Mouse (Mus musculus) MEL (cell line): ENCODE measurements around the gene Vmn1r85. TPM values are rescaled to one million over a fixed set of nuclear protein-coding genes. Genes with fewer than 3 reads are reported as not detected.
A peak's percentile ranks its signal among the peaks of the same experiment; 100 is the strongest.

Source experiments
- DNase-seq: peaks from one replicate; pipeline ENCODE4 v3.0.0; 2011; ENCODE audit warnings: low read depth, low spot score
- H3K27ac ChIP-seq: 2 replicates; pipeline ENCODE4 v1.5.1; 2012; ENCODE audit warnings: low read depth, mild to moderate bottlenecking, control low read depth, low read length, moderate library complexity; ENCODE audit not compliant: control insufficient read depth
- H3K27me3 ChIP-seq, 2 experiments: fragments of 150-350 bp in 1 of 2; sonication (generic) in 1 of 2; 2 replicates each; pipeline ENCODE4 v1.6.1; 2012; ENCODE audit warnings: low read length in 2 of 2, mild to moderate bottlenecking in 2 of 2, improper control_type of control experiment in 1 of 2, moderate library complexity in 1 of 2; ENCODE audit not compliant: insufficient read depth in 2 of 2, control insufficient read depth in 1 of 2
- H3K36me3 ChIP-seq, 2 experiments: 2 replicates each; pipeline ENCODE4 v1.6.1; 2012 to 2014; ENCODE audit warnings: low read length in 2 of 2, improper control_type of control experiment in 1 of 2, inconsistent platforms in 1 of 2, mild to moderate bottlenecking in 1 of 2; ENCODE audit not compliant: insufficient read depth in 2 of 2, control insufficient read depth in 1 of 2
- H3K4me1 ChIP-seq, 2 experiments: fragments of 150-350 bp in 1 of 2; sonication (generic) in 1 of 2; 2 replicates each; pipeline ENCODE4 v1.6.1; 2012; ENCODE audit warnings: low read length in 2 of 2, improper control_type of control experiment in 1 of 2, mild to moderate bottlenecking in 1 of 2; ENCODE audit not compliant: insufficient read depth in 2 of 2, control insufficient read depth in 1 of 2
- H3K4me3 ChIP-seq, 2 experiments: fragments of 150-350 bp in 1 of 2; sonication (generic) in 1 of 2; 2 replicates each; pipeline ENCODE4 v1.5.1; 2012; ENCODE audit warnings: low read depth in 2 of 2, low read length in 2 of 2, mild to moderate bottlenecking in 2 of 2, moderate library complexity in 2 of 2, control low read depth in 1 of 2, improper control_type of control experiment in 1 of 2; ENCODE audit not compliant: control insufficient read depth in 1 of 2, insufficient read depth in 1 of 2
- H3K79me2 ChIP-seq: 2 replicates; pipeline ENCODE4 v1.6.1; 2012; ENCODE audit warnings: mild to moderate bottlenecking, low read length, moderate library complexity; ENCODE audit not compliant: control insufficient read depth, poor library complexity, insufficient read depth
- H3K9ac ChIP-seq: 2 replicates; pipeline ENCODE4 v1.6.1; 2012; ENCODE audit warnings: low read depth, mild to moderate bottlenecking, control low read depth, low read length, moderate library complexity; ENCODE audit not compliant: control insufficient read depth, poor library complexity, severe bottlenecking
- H3K9me3 ChIP-seq: fragments of 150-350 bp; sonication (generic); replicated peaks from 2 replicates; pipeline ENCODE4 v1.6.1; 2012; ENCODE audit warnings: mild to moderate bottlenecking, low read length, improper control_type of control experiment, moderate library complexity; ENCODE audit not compliant: insufficient read depth
- BHLHE40 ChIP-seq: IDR thresholded peaks from 2 replicates; pipeline ENCODE4 v1.6.1; 2012; ENCODE audit warnings: low read depth, mild to moderate bottlenecking, inconsistent platforms, low read length, improper control_type of control experiment, borderline replicate concordance
- CHD2 ChIP-seq: IDR thresholded peaks from 2 replicates; pipeline ENCODE4 v1.6.1; 2011; ENCODE audit warnings: low read length, improper control_type of control experiment
- ELF1 ChIP-seq: IDR thresholded peaks from 2 replicates; pipeline ENCODE4 v1.6.1; 2014; ENCODE audit warnings: low read depth, mild to moderate bottlenecking, inconsistent platforms, low read length, improper control_type of control experiment, moderate library complexity
- ETS1 ChIP-seq: IDR thresholded peaks from 2 replicates; pipeline ENCODE4 v1.6.1; 2012; ENCODE audit warnings: low read depth, mild to moderate bottlenecking, inconsistent platforms, low read length, improper control_type of control experiment, moderate library complexity
- GABPA ChIP-seq: IDR thresholded peaks from 2 replicates; pipeline ENCODE4 v1.6.1; 2012; ENCODE audit warnings: low read depth, mild to moderate bottlenecking, inconsistent platforms, low read length, improper control_type of control experiment, moderate library complexity
- GATA1 ChIP-seq: IDR thresholded peaks from 2 replicates; pipeline ENCODE4 v1.6.1; 2011; ENCODE audit warnings: low read depth, low read length, improper control_type of control experiment
- HCFC1 ChIP-seq: IDR thresholded peaks from 2 replicates; pipeline ENCODE4 v1.6.1; 2012; ENCODE audit warnings: low read depth, mild to moderate bottlenecking, inconsistent platforms, low read length, improper control_type of control experiment, moderate library complexity
- JUND ChIP-seq: IDR thresholded peaks from 2 replicates; pipeline ENCODE4 v1.6.1; 2011; ENCODE audit warnings: low read depth, mild to moderate bottlenecking, improper control_type of control experiment, low read length
- KAT2A ChIP-seq: conservative IDR thresholded peaks from 2 replicates; pipeline ENCODE4 v1.6.1; 2012; ENCODE audit warnings: low read depth, low read length, improper control_type of control experiment, inconsistent platforms
- MAX ChIP-seq: IDR thresholded peaks from 2 replicates; pipeline ENCODE4 v1.6.1; 2011; ENCODE audit warnings: low read length, improper control_type of control experiment
- MAZ ChIP-seq: IDR thresholded peaks from 2 replicates; pipeline ENCODE4 v1.6.1; 2012; ENCODE audit warnings: low read depth, mild to moderate bottlenecking, inconsistent platforms, low read length, improper control_type of control experiment
- MEF2A ChIP-seq: IDR thresholded peaks from 2 replicates; pipeline ENCODE4 v1.6.1; 2014; ENCODE audit warnings: low read depth, mild to moderate bottlenecking, inconsistent platforms, low read length, improper control_type of control experiment; ENCODE audit not compliant: poor library complexity, insufficient replicate concordance, severe bottlenecking; ENCODE audit errors: extremely low read depth
- MXI1 ChIP-seq: IDR thresholded peaks from 2 replicates; pipeline ENCODE4 v1.6.1; 2011; ENCODE audit warnings: mild to moderate bottlenecking, low read depth, low read length, improper control_type of control experiment
- MYB ChIP-seq: IDR thresholded peaks from 2 replicates; pipeline ENCODE4 v1.6.1; 2011; ENCODE audit warnings: mild to moderate bottlenecking, low read depth, low read length, improper control_type of control experiment
- MYC ChIP-seq: IDR thresholded peaks from 2 replicates; pipeline ENCODE4 v1.6.1; 2011; ENCODE audit warnings: low read depth, mild to moderate bottlenecking, low read length, improper control_type of control experiment, moderate library complexity
- NELFE ChIP-seq: IDR thresholded peaks from 2 replicates; pipeline ENCODE4 v1.6.1; 2011; ENCODE audit warnings: low read depth, low read length, improper control_type of control experiment
- NRF1 ChIP-seq: IDR thresholded peaks from 2 replicates; pipeline ENCODE4 v1.6.1; 2014; ENCODE audit warnings: low read depth, mild to moderate bottlenecking, inconsistent platforms, low read length, improper control_type of control experiment, moderate library complexity; ENCODE audit not compliant: poor library complexity, insufficient read depth, severe bottlenecking
- POLR2A ChIP-seq, 2 experiments: IDR thresholded peaks; 2 replicates each; pipeline ENCODE4 v1.6.1; 2011 to 2012; ENCODE audit warnings: low read length in 2 of 2, mild to moderate bottlenecking in 2 of 2, control low read depth in 1 of 2, improper control_type of control experiment in 1 of 2, low read depth in 1 of 2, moderate library complexity in 1 of 2; ENCODE audit not compliant: control insufficient read depth in 1 of 2, insufficient read depth in 1 of 2, poor library complexity in 1 of 2
- POLR2AphosphoS2 ChIP-seq: IDR thresholded peaks from 2 replicates; pipeline ENCODE4 v1.6.1; 2011; ENCODE audit warnings: low read length, improper control_type of control experiment
- SIN3A ChIP-seq: IDR thresholded peaks from 2 replicates; pipeline ENCODE4 v1.6.1; 2012; ENCODE audit warnings: low read length, improper control_type of control experiment, inconsistent platforms
- SMC3 ChIP-seq: IDR thresholded peaks from 2 replicates; pipeline ENCODE4 v1.6.1; 2011; ENCODE audit warnings: low read depth, low read length, improper control_type of control experiment
- TBP ChIP-seq: IDR thresholded peaks from 2 replicates; pipeline ENCODE4 v1.8.0; 2011; ENCODE audit warnings: low read depth, low read length, improper control_type of control experiment
- TCF12 ChIP-seq: IDR thresholded peaks from 2 replicates; pipeline ENCODE4 v1.6.1; 2014; ENCODE audit warnings: low read depth, mild to moderate bottlenecking, inconsistent platforms, low read length, improper control_type of control experiment, moderate library complexity
- UBTF ChIP-seq: IDR thresholded peaks from 2 replicates; pipeline ENCODE4 v1.6.1; 2012; ENCODE audit warnings: low read depth, mild to moderate bottlenecking, inconsistent platforms, low read length, improper control_type of control experiment, moderate library complexity, borderline replicate concordance; ENCODE audit not compliant: insufficient read depth
- USF1 ChIP-seq: IDR thresholded peaks from 2 replicates; pipeline ENCODE4 v1.6.1; 2014; ENCODE audit warnings: low read depth, mild to moderate bottlenecking, inconsistent platforms, low read length, improper control_type of control experiment, moderate library complexity
- USF2 ChIP-seq, 2 experiments: IDR thresholded peaks; 2 replicates each; pipeline ENCODE4 v1.6.1; 2011 to 2012; ENCODE audit warnings: improper control_type of control experiment in 2 of 2, low read length in 2 of 2, borderline replicate concordance in 1 of 2, inconsistent platforms in 1 of 2, low read depth in 1 of 2, mild to moderate bottlenecking in 1 of 2; ENCODE audit not compliant: insufficient read depth in 1 of 2
- ZC3H11A ChIP-seq: IDR thresholded peaks from 2 replicates; pipeline ENCODE4 v1.6.1; 2012; ENCODE audit warnings: low read depth, mild to moderate bottlenecking, inconsistent platforms, low read length, improper control_type of control experiment
- ZKSCAN1 ChIP-seq: IDR thresholded peaks from 2 replicates; pipeline ENCODE4 v1.6.1; 2012; ENCODE audit warnings: low read depth, mild to moderate bottlenecking, inconsistent platforms, low read length, improper control_type of control experiment, moderate library complexity
- ZMIZ1 ChIP-seq: IDR thresholded peaks from 2 replicates; pipeline ENCODE4 v1.6.1; 2012; ENCODE audit warnings: low read depth, mild to moderate bottlenecking, inconsistent platforms, low read length, improper control_type of control experiment, moderate library complexity
- ZNF384 ChIP-seq: IDR thresholded peaks from 2 replicates; pipeline ENCODE4 v1.6.1; 2012; ENCODE audit warnings: low read depth, mild to moderate bottlenecking, inconsistent platforms, low read length, improper control_type of control experiment
- polyA plus RNA-seq, 2 experiments: library from polyadenylated mRNA; stranded (reverse) in 1 of 2; unstranded in 1 of 2; fragments of >175 nt in 1 of 2; fragments of >200 nt in 1 of 2; gene quantifications; 2 replicates each; pipeline versions ENCODE4 v1.2.1 to v1.2.4; 2012; ENCODE audit warnings: low replicate concordance in 2 of 2, low read depth in 1 of 2; ENCODE audit not compliant: insufficient read length in 2 of 2, insufficient read depth in 1 of 2, missing spikeins in 1 of 2
- total RNA-seq: library from RNA; depleted of rRNA; stranded (reverse); fragments of 300-350 nt; gene quantifications from 2 replicates; pipeline ENCODE4 v1.2.3, GENCODE M21; 2012

Vmn1r85 gene
- total and polyA plus RNA-seq, 3 experiments, result not detected

GRCm38 (mm10) chr7:13037901-13038555 lies 56.9 kb downstream of the Vmn1r85 start, which contains the start of gene Ube2m:
Gene Ube2m, minus strand, starts transcription at chr7:13038275.
- peaks cover 5 to 24% of the 10 kb centered on the region in 2 experiments; a peak in 3 of 4 replicates for H3K4me1 ChIP-seq

GRCm38 (mm10) chr7:13037366-13037765 lies 57.6 kb downstream of the Vmn1r85 start:
- peaks cover 5 to 28% of the 10 kb centered on the region in 2 experiments; a peak in 3 of 4 replicates for H3K4me1 ChIP-seq

More at GRCm38 (mm10) chr7:13037901-13038555, 56.9 kb downstream of the Vmn1r85 start, which contains the start of gene Ube2m:
- peak within 1 kb of the TSS; percentile 98 for H3K27ac ChIP-seq
- TF ChIP-seq UBTF, result 0 out of 2 replicates have a peak, but pooled peaks have one; percentile 30
- no peak for TF ChIP-seq JUND
- TF ChIP-seq USF1, result no peak
- TF ChIP-seq NELFE, result peak; percentile 90
- no peak for TF ChIP-seq BHLHE40
- peak; percentile 80 for TF ChIP-seq ZMIZ1
- no peak for TF ChIP-seq ZKSCAN1
- TF ChIP-seq GABPA, result no peak
- TF ChIP-seq ZC3H11A, result no peak
- TF ChIP-seq SMC3, result no peak
- TF ChIP-seq SIN3A, result peak; percentile 75
- TF ChIP-seq ETS1, result peak; percentile 34; the same call in 1 of the 2 replicates
- TF ChIP-seq MAX, result peak; percentile 67; the same call in 1 of the 2 replicates
- peak; percentile 58 for TF ChIP-seq TBP
- peak; percentile 40 for TF ChIP-seq TCF12
- TF ChIP-seq MAZ, result peak; percentile 73; the same call in 1 of the 2 replicates
- peak; percentile 88 for TF ChIP-seq ELF1
- peak; percentile 97 for TF ChIP-seq NRF1
- peak; percentile 60 for TF ChIP-seq KAT2A
- TF ChIP-seq ZNF384, result no peak
- no peak for TF ChIP-seq USF2 (IDR thresholded peaks at IDR 0.05; ENCODE audit: borderline replicate concordance in 1 of 2, insufficient read depth in 1 of 2, low read depth in 1 of 2, low read length in 2 of 2)
- TF ChIP-seq MYC, result 0 out of 2 replicates have a peak, but pooled peaks have one; percentile 20
- TF ChIP-seq HCFC1, result peak; percentile 77
- no peak for TF ChIP-seq CHD2
- TF ChIP-seq POLR2A (IDR thresholded peaks at IDR 0.05; ENCODE audit: control insufficient read depth in 1 of 2, insufficient read depth in 1 of 2, low read depth in 1 of 2, low read length in 2 of 2, poor library complexity in 1 of 2), result peak; percentile 88 to 93
- TF ChIP-seq GATA1, result no peak
- no peak for TF ChIP-seq MYB
- TF ChIP-seq POLR2AphosphoS2, result peak; percentile 88
- peak; percentile 70; the same call in 1 of the 2 replicates for TF ChIP-seq MXI1
- TF ChIP-seq MEF2A, result no peak
- TF ChIP-seq, all 39 proteins: peak for 17
- H3K9me3 ChIP-seq, result no peaks in the 10 kb centered on the region
- H3K36me3 ChIP-seq, result peaks cover 0 to 14% of the 10 kb centered on the region in 2 experiments; a peak in 2 of 4 replicates
- no peaks in the 10 kb centered on the region for H3K27me3 ChIP-seq
- peak within 1 kb of the TSS; percentile 98 for H3K9ac ChIP-seq
- H3K4me3 ChIP-seq, result peak within 1 kb of the TSS; percentile 95 to 97
- H3K79me2 ChIP-seq, result peaks cover 25% of the 10 kb centered on the region
- peak; percentile 98 for DNase-seq

More at GRCm38 (mm10) chr7:13037366-13037765, 57.6 kb downstream of the Vmn1r85 start:
- peak overlapping the region; percentile 98 for H3K9ac ChIP-seq
- peak; percentile 12; the same call in 1 of the 2 replicates for TF ChIP-seq SIN3A
- no peak for TF ChIP-seq ELF1
- no peaks in the 10 kb centered on the region for H3K27me3 ChIP-seq
- H3K9me3 ChIP-seq, result no peaks in the 10 kb centered on the region
- DNase-seq, result no peak
- peaks cover 25% of the 10 kb centered on the region for H3K79me2 ChIP-seq
- peak overlapping the region; percentile 71 for H3K27ac ChIP-seq
- peak overlapping the region; percentile 95 to 97 for H3K4me3 ChIP-seq
- peaks cover 0 to 14% of the 10 kb centered on the region in 2 experiments; a peak in 2 of 4 replicates for H3K36me3 ChIP-seq
